Comparison of ENCODE assay signal across 30 mouse cellular contexts in genomic region chr16:34635557-34635956, GRCm38 (mm10). TPM values are rescaled to one million over a fixed set of nuclear protein-coding genes. Genes with fewer than 3 reads are reported as not detected.
DNase-seq lines count a peak whose midpoint lies in the region; ATAC-seq and TF ChIP-seq lines count a peak whose summit lies in the region.
"Had no signal": no experiment of that assay in that cellular context is flagged by ENCODE, and none has a peak within 500 bp of the region (broad histone marks: within the 10 kb centered on the region; RNA-seq: fewer than 3 reads in every experiment).

No protein-coding gene starts in this region.

- ATAC-seq in frontal cortex, adult (ENCODE audit: low TSS enrichment): peak; percentile 62
- ATAC-seq: activated CD4-positive, CD25-positive, alpha-beta regulatory T cell, adult 4 months; CD4-positive, CD25-positive, alpha-beta regulatory T cell, adult 4 months; forebrain, embryonic 14.5 days; forebrain, embryonic 16.5 days; Patski had no signal

- no peak for DNase-seq in frontal cortex, postnatal 25 days (ENCODE audit: low spot score in 2 of 2)
- no peak for DNase-seq in layer of hippocampus, adult 2 months (ENCODE audit: low spot score in 2 of 2)
- DNase-seq in layer of hippocampus, postnatal 14 days (ENCODE audit: low spot score in 2 of 2): no peak
- peak; percentile 65 for DNase-seq in brain, adult 2 months (ENCODE audit: low read depth, low spot score)
- DNase-seq: adrenal gland, adult 8-10 months; adrenal gland, postnatal 14 days; adrenal gland, postnatal 36 days; B cell, adult 2 months; cerebellum, adult 11 months; cerebellum, adult 18-20 months; cerebellum, adult 8-10 months; cerebellum, adult 9-11 months; cerebellum, postnatal 14 days; cerebellum, postnatal 36 days; embryo, embryonic 11 days had no signal

- no peak overlapping the region for H3K27ac ChIP-seq in layer of hippocampus, adult 2 months
- H3K27ac ChIP-seq: embryonic facial prominence, embryonic 13.5 days; embryonic facial prominence, embryonic 15.5 days; forebrain, embryonic 10.5 days; forebrain, embryonic 12.5 days had no signal

- peak; percentile 22; the same call in 1 of the 2 replicates for TF ChIP-seq CTCF in layer of hippocampus, adult 2 months (conservative IDR thresholded peaks at IDR 0.05)

- no peak overlapping the region for H3K4me3 ChIP-seq in layer of hippocampus, adult 2 months
- H3K4me3 ChIP-seq: embryonic facial prominence, embryonic 13.5 days; embryonic facial prominence, embryonic 15.5 days; erythroblast, embryonic 14.5 days; forebrain, embryonic 10.5 days; forebrain, embryonic 12.5 days had no signal

RNA-seq across cellular contexts. Expression of gene Ropn1, which starts 14.2 kb away (rescaled TPM):
- total RNA-seq in layer of hippocampus, adult 2 months (2021): not detected
- not detected for total RNA-seq in layer of hippocampus, postnatal 14 days (2021)
- total RNA-seq: adrenal gland, adult 18-20 months; adrenal gland, adult 8-10 months; adrenal gland, postnatal 14 days; adrenal gland, postnatal 36 days; CH12.LX; common myeloid progenitor, adult 5-6 weeks; G1E had no signal

RNA-seq across cellular contexts. Expression of gene Ccdc14, which starts 54.9 kb away (rescaled TPM):
- total RNA-seq in layer of hippocampus, adult 2 months (2021): 1 to 10 TPM; 2.8 to 3.2 TPM
- 1 to 10 TPM; 2.8 to 3.2 TPM for total RNA-seq in layer of hippocampus, postnatal 14 days (2021)
